Mouse (Mus musculus): Measurements from ENCODE around the gene Gm49325.

The Gm49325 gene

DNA sequence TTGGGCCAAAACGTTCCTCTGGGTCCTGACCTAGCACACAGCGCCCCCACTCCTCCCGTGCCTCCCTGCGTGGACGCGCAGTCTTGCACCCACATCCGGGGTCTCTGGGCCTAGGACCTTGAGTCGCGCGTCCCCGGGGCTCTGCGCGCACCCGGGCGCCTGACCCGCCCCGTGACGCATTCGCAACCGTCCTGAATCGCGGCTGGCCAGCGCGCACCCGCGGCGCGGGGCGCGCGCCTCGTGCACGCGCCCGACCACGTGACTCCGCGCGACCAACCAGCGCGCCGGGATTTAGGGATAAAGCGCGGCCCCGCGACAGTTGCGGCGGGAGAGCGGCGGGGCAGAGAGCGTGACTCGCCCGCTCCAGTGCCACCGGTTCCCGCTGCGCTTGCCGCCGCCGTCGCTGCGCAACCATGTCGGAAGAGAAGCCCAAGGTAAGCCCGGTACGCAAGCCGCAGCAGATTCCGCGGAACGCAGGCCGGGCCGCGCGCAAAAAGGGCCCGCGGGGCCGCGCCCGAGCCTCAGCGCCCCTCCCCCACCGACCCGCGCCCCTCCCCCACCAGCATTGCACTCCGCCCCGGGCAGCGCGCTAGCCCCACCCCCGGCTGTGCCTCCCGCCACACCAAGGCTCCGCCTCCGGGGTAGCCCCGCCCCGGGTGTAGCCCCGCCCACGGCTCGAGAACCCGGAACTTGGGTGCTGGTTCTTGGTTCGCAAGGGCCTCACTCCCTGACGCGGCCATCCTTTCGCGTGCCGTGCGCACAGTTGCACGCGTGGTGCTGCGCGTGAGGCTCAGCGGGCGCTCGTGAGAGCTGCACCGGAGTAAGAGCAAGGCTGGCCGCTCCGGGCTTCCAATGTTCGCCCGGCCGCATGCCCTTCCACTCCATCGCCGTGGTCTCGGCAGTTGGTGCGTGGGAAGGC, at the start of gene Gm49325, which contains the start of gene Sumo3:
TSS of gene Gm49325 (plus strand) at position 290 of the 919 bp plus-strand sequence.
TSS of gene Sumo3 (plus strand) at position 190 of the 919 bp plus-strand sequence.
- DNase-seq = peak; percentile 90 to 95

DNA sequence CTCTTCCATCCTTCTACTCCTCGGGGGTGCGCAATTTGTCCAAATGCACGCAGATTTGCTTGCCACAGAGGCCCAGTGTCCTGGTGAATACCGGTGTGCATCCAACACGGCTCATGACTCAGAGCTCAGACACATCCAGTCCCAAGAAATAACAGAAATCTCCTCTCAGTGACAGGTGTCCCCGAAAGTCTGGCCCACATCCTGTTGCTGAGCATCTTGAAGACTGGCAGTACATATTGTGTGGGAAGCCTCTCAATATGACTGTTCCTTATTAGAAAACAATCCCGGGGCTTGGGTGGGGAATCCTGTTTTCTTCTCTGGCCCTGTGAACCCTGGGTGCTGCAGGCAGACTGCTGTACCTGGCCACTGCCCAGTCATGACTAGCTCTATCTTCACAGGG, 49.4 kb upstream of the Gm49325 start:
- no peak for DNase-seq

DNA sequence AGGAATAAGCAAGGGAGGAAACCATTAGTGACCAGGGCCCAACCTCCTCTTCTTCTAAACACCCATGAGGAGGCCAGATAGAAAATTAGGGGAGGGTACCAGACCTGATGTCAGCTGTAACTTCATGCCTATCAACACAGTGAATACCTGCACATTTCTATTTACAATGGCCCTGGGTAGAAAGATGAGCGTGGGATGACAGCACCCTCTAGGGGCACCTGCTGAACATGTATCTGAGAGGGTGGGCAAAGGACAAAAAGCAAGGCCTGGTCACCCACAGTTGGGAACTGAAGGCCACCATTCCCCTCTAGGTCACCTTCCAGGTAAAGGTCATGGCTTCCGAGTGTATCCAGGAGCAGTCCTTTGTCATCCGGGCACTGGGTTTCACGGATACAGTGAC, 48.4 kb upstream of the Gm49325 start:
- peak; percentile 26 to 27 for DNase-seq

DNA sequence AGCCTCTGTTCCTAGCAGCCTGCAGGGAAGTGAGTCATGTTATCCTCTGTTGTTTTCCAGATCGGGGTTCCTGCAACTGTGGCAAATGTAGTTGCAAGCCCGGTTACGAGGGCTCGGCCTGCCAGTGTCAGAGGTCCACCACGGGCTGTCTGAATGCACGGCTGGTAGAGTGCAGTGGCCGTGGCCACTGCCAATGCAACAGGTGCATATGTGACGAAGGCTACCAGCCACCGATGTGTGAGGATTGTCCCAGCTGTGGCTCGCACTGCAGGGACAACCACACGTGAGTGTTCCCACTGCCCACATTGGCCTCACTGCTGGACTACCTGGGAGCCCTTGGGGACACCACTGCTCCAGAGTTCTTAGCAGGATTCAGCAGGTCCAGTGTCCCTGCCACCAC, 45.9 kb upstream of the Gm49325 start:
- no peak for DNase-seq

DNA sequence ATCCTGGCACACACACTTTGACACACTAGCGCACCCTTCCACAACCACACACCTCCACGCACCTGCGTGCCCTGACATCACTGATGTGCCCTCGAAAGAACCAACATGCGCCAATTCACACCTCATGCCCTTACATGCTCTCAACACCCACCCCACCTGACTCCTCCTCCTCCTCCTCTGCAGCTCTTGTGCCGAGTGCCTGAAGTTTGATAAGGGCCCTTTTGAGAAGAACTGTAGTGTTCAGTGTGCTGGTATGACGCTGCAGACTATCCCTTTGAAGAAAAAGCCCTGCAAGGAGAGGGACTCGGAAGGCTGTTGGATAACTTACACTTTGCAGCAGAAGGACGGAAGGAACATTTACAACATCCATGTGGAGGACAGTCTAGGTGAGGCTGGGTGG, 45.2 kb upstream of the Gm49325 start:
- no peak for DNase-seq

DNA sequence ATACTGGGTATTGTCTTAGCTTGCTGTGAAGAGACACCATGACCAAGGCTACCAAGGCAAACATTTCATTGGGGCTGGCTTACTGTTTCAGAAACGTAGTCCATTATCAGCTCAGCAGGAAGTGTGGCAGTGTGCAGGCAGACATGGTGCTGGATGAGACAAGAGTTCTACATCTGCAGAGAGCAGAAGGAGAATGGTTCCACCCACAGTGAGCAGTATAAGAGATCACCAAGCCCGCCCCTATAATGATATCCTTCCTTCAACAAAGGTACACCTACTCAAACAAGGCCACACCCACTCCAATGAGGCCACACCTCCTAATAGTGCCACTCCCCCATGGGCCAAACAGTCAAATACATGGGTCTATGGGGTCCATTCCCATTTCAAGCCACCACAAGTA, 44.5 kb upstream of the Gm49325 start:
- no peak for DNase-seq

DNA sequence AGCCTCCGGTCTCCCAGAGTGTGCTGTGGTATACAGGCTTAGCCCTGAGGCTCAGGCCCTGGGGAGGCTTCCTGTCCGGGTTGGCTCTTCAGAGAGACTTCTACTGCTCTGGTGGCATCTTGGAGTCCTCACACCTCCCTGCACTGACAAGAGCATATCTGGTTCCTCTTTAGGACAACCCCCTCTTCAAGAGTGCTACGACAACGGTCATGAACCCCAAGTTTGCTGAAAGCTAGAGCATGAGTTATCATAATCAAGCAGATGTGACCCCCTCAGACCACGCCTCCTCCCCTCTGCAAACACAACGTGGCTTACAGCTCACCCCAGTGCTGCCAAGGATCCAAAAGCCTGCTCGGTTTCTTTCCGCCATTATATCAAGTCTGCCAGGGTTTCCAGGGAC, 41.0 kb upstream of the Gm49325 start:
- no peak for DNase-seq

DNA sequence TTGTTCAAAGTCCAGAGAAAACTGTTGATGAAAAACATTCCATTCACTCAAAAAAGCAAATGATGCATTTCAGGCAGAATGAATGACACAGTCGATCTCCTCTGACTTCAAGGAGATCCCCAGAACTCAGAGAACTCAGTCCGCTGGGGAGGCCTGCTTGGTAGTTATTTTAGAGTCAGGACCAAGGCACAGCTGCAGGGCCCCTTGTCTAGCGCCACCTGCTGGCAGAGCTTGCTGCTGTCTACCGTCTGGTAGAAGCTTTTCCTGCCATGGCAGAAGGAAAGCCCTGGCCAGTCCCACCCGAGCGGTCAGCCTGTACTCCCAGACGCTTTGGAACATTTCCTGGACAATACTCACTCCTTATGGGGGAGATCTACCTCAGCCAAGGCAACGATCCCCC, 39.3 kb upstream of the Gm49325 start:
- DNase-seq = peak; percentile 85 to 92

DNA sequence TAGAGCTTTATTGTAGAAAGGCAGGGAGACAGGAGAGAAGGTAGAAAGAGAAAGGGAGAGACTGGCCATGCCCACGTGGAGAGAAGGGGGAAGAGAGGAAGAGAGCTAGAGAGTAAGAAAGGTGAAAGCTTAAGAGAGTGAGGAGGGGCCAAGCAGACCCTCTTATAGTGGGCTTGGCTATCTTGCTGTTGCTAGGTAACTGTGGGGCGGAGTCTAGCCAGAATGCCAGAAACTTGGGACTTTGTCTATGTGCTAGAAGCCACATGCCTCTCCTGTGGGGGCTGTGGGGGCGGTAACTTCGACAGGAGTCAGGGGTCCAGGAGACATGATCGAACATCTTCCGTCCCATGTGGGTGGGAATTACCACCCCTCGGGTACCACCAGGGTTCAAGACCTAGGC, 36.5 kb upstream of the Gm49325 start:
- DNase-seq = no peak

DNA sequence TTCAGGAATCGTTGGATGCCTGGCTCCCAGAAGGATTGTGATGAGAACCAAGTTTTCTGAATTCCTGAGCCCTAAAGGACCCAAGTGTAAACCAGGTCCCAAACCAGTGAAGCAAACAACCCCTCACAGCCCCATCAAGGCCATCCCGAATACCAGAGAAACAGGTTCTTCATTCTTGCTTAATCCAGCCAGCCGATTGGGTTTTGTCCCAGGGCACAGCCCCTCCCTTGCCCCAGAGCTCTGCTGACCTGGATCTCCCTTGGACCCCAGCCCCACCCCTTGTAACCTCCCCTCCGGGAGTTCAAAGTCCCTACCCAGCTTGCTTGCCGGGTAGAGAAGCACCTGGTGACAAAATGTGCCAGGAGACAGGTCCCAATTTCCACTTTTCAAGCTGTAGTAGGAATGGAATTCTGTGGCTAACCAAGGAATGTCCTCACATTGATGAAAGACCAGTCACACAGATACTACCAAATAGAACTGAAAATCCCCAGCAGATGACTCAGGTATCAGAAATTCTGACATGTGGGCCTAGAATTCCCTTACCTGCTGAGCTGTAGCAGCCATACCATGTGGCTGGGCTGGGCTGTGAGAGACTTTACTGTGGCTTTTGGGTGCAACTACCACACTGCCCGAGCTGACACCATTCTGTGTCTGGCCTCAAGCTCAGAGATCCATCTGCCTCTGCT, 35.9 kb upstream of the Gm49325 start:
- DNase-seq = no peak

DNA sequence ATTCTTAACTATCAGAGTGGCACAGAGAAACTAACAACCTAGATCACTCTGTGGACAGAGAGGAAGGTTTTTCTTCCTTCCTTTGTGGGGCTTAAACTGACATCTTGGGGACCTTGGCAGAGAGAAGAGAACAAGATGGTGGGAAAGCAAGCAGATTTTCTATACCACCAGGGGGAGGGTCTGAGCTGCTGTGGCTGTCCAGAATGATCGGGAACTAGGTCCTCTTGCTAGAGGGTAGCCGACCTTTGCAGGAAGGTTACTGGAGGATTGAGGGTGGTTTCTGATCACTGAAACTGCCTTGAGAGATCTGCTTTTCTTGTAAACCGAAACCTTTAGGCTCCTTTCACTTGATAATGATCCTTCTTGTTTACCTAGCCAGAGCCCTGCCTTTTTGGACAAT, 33.8 kb upstream of the Gm49325 start:
- no peak for DNase-seq

DNA sequence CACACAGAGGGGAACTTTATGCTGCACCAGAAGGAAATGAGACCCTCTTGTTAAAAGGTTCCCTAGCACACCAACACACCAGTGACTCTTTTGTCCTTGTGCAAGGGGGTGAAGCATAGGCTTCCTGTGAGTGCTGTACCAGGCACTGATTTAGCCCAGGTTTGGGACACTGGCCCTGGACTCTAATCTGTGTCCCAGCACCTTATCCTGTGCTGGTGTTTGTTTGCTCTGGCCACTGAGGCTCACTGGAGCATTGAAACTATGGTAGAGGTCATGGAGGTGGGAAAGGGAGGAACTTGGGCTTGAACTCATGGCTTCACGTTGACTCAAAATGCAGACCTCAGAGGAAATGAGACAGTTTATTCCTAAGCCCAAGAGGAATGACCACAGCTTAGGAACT, 32.8 kb upstream of the Gm49325 start:
- DNase-seq = no peak

DNA sequence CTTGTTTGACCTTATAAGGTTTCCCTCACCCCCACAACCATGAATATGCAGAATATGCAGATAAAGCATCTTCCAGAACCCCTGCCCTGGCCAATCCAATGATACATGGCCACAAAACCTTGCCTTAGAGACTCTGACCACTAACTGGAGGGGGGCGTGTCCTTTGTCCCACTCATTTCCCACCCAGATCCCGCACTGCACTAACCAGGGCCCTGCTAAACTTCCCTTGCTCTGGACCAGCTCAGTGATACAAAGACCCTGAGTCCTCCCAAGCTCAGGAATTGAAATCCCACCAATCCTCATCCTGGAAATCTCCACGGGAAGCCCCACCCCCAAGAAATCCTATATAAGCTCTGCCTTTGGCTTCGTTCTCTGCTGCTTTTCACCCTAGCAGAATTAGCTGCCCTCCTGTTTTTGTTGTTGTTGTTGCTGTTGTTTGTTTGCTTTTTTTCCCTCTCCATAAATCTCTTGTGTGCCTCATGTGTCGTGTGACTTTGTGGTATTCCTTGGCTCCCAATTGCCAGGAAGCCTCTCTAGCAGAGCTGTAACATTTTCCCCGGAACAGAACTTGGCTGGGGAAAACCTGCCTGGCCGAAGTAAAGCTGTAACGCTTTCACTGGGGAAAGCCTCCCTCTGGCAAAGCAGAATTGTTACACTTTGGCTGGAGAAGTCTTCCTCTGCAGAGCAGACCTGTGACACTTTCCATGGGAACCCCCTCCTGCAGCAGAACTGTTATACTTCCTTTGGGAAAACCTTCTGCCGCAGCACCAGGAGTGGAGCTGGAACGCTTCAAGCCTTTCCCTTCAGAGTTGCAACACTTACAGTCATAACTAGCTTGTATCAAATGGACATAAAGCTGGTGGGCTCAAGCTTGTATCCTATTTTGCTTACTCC, 25.7 kb upstream of the Gm49325 start:
- DNase-seq = no peak

DNA sequence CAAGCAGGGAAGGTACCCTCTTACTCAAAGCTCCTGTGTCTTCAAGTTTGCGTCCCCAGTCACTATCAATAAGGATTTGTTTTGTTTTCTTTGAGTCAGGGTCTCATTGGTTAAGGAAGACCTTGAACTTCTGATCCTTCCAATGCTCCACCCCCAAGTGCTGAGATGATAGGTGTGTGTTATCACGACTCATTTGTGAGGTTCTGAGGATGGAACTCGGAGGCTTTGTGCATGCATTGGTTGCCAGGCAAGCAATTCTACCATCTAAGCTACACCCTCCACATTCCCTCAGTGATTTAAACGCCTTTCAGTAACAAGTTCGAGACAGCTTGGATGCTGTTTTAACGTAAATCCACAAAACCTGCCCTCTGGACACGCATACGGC, 25.0 kb upstream of the Gm49325 start:
- no peak for DNase-seq

DNA sequence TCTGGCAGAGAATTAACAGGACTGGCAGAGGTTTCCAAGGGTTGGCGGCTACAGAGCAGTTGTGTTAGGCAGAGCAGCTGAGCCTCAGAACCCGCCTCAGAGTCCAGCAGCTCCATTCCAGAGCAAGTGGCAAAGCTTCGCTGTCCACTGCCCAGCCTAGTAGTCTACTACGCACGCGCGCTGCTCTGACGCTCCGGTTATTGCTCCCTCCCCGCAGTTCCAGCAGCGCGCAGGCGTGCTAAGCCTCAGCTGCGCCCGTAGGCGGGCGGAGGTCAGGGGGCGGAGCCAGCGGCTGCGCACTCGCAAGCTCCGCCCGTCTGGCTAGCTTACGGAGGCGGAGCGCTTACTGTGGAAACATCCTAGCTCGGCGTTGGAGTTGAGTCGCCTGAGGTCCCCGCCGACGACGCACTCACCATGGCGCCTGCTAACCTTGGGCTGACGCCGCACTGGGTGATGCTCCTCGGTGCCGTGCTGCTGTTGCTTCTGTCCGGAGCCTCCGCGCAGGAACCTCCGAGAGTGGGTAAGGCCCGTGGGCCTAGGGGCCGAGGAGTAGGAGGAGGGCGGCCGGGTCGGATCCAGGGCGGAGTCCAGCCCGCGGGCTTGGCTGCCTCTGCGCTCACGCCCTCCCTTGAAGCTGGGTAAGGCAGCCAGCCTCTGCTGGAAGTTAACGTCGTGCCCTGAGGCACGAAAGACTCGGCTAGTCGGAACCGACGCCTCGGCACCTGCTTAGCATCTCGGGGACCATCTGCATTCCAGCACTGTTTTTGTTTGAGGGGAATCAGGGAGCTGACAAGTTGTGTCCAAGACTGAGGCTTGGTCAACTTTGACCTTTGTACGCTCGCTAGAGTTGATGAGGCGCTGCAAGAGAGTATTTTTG, 24.4 kb upstream of the Gm49325 start, which contains the start of gene Pttg1ip:
TSS of gene Pttg1ip (plus strand) at position 313 of the 877 bp plus-strand sequence.
- DNase-seq = peak; percentile 92 to 96

DNA sequence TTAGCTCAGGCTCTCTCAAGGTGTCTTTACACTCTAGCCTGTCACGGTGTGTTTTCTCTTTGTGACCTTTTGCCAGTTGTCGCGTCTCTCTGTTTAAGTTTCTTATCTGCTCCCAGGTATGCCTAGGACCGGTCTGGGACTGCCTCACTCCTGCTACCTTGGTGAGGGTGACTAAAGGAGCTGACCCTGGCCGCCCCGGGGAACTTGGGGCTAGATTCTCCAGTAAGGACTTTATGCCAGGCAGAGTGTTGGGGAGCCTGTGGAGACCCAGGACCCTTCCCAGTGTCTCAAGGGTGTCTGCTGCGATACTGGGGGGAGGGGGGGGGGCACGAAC, 23.7 kb upstream of the Gm49325 start:
- no peak for DNase-seq

DNA sequence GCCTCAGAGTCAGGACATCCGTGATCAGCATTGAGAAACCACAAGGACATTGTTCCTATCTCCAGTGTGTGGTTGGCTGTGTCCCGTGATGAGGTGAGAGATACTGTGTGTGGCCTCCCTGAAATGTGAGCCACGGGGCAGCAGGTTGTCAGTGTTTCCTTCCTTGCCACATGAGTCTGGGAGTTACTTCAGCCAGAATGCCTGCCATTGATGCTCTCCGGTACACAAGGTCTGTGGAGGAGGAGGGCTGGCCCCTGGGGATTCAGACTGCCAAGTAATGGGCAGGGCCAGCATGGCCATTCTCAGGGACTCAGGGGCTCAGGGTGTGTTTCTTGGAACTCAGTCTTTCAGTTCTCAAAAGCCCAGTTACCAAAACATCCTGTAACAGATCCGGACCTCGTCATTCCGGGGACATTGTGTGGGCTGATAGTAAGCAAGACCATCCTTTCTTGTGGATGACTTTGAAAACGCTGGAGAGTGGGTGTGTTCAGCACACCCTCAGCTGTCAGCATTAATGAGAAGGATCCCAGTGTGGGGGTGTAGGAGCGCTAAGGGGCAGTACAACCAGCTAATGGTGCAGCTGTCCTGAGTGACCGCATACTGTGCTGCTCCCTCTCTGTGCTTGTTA, 22.1 kb upstream of the Gm49325 start:
- no peak for DNase-seq

DNA sequence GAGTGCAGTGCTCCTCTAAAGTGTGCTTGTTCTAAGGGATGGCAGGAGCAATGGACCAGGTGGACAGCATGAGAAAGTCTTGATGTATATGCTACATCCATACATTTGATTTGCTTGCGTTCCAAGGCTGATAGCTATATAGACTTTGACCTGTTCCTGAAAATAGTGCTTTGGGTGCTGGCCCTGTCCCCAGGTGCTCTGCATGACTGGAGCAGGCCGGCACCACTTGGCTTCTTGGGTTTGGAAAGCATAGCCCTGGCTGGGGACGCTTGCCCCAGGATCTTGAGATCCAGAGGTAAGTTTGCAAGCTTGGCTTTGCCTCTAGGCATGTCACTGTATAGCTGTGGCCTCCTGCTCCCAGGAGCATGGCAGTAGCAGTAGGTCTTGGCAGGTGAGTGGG, 19.4 kb upstream of the Gm49325 start:
- DNase-seq = no peak

DNA sequence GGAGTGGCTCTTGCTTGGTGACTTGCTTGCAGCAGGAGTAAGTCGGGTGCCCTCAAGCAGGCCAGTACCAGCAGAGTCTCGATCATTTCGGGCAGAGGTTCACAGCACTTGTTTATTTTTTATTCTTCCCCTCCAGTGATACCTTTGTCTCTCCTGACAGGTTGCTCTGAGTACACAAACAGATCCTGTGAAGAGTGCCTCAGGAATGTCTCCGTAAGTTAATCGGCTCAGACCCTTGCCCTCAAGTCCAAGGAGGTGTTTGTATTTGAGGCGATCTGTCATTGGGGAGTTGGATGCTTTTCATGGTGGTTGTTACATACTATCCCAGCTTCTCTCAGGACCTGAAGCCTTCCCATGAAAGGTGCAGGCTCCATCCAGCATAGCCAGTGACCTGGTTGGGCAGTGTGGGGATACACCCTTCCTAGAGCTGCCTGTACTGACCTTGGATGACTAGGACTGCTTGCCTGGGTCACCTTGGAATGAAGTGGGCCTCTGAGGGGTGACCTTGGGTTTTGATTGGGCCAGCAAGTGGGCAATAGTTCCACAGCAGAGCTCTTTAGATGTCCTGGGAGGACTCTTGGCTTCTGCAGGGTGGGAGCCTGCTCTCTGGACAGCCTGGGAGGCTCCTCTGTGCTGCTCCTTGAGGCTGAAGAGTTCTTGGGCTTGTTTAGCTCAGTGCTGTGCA, 18.8 kb upstream of the Gm49325 start:
- no peak for DNase-seq

DNA sequence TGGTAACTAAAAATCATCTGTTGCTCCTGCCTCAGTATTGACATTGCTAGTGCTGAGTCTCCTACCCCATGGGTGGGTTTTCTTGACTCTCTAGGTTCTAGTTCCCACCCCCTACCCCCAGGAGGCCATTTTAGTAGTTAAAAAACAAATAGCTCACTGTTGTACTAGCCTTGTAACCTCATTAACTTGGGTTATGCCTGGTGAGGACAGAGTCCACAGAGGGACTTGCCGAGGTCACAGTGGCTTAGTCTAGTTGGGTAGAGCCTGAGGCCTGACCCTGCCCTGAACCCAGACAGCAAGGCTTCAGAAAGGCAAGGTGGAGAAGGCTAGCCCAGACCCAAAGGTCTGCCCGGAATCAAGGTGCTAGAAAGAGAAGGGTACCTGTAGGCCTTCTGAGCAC, 18.0 kb upstream of the Gm49325 start:
- DNase-seq = no peak

DNA sequence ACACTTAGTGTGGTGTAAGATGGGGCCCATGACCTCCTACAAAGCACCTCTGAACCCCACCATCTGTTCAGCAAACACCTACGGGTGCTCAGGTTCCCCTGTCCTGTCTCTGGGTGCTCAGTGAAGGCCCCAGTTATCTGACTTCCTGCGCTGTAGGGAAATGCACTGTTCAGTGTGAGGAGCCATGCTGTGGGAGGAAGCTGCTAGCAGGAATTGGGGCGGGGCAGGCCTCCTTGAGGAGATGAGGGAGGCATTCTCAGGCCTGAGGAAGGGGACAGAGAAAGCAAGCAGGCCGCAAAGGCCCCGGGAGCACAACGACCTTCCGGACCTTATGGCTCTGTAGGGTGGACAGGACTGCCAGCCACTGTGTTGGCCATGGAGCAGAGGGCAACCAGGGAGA, 16.9 kb upstream of the Gm49325 start:
- DNase-seq = no peak
